Mouse (Mus musculus): ENCODE measurements around the gene Setd1b. TPM values are rescaled to one million over a fixed set of nuclear protein-coding genes. Genes with fewer than 3 reads are reported as not detected.

Setd1b gene
- polyA plus RNA-seq, 1 experiment from 2014 or later: 12.5 TPM

DNA sequence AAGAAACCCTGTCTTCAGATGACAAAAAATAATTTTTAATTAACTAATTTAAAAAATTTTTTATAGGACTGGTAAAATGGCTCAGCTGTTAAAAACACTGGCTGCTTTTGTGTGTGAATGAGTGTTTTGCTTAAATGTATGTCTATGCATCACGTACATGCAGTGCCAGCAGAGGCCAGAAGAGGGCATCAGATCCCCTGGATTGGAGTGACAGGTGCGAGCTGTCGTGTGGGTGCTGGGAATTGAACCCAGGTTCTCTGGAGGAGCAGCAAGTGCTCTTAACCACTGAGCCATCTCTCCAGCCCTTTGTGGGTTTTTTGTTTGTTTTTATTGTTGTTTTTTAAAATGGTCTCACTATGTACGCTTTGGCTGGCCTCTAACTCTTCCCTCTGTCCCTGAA lies 19.8 kb upstream of the Setd1b start:
- H3K9ac ChIP-seq (replicated peaks; ENCODE audit: low read depth, low read length): no peak overlapping the region
- H3K36me3 ChIP-seq (ENCODE audit: control insufficient read depth, insufficient read depth): no peaks in the 10 kb centered on the region
- peaks cover 4% of the 10 kb centered on the region for H3K9me3 ChIP-seq (ENCODE audit: control insufficient read depth, low read length)
- H3K4me1 ChIP-seq (replicated peaks; ENCODE audit: control insufficient read depth, insufficient read depth, low read length): no peaks in the 10 kb centered on the region
- ATAC-seq: no peak
- H3K4me2 ChIP-seq (ENCODE audit: low read length): no peak overlapping the region
- WGBS: 85% methylated on average over 4 of the region's 4 CpGs
- H3K27ac ChIP-seq (ENCODE audit: low read length): no peak overlapping the region
- H3K27me3 ChIP-seq (replicated peaks; ENCODE audit: control insufficient read depth, insufficient read depth, low read length): no peaks in the 10 kb centered on the region
- H3K4me3 ChIP-seq (replicated peaks; ENCODE audit: low read length): no peak overlapping the region

DNA sequence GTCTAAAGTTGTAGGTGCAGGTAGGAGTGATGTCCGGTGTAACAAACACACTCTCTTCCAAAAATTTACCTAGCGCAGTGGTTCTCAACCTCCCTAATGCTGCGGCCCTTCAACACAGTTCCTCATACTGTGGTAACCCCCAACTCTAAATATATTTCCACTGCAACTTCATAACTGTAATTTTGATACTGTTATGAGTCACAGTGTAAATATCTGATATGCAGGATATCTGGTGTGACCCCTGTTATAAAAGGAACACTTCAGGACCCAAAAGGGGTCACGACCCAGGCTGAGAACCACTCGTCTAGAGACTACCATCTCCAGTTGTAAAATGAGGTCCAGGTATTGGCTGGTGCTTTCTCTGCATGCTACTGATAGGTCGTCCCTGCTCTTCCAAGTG lies 16.9 kb upstream of the Setd1b start:
- Histone ChIP-seq H3K27ac (ENCODE audit: low read length) (no peak overlapping the region), H3K36me3 (ENCODE audit: control insufficient read depth, insufficient read depth) (no peaks in the 10 kb centered on the region), H3K4me2 (ENCODE audit: low read length) (no peak overlapping the region), H3K9ac (replicated peaks; ENCODE audit: low read depth, low read length) (no peak overlapping the region), H3K4me3 (replicated peaks; ENCODE audit: low read length) (no peak overlapping the region), H3K4me1 (replicated peaks; ENCODE audit: control insufficient read depth, insufficient read depth, low read length) (no peaks in the 10 kb centered on the region), H3K9me3 (ENCODE audit: control insufficient read depth, low read length) (peaks cover 4% of the 10 kb centered on the region), H3K27me3 (replicated peaks; ENCODE audit: control insufficient read depth, insufficient read depth, low read length) (no peaks in the 10 kb centered on the region)
- WGBS: 89% methylated on average over 6 of the region's 6 CpGs
- no peak for ATAC-seq

GRCm38 (mm10) chr5:123125638-123126406 lies 16.2 kb upstream of the Setd1b start:
- WGBS: 85% methylated on average over 18 of the region's 18 CpGs
- no peak overlapping the region for H3K4me2 ChIP-seq (ENCODE audit: low read length)
- no peak overlapping the region for H3K27ac ChIP-seq (ENCODE audit: low read length)
- H3K27me3 ChIP-seq (replicated peaks; ENCODE audit: control insufficient read depth, insufficient read depth, low read length): no peaks in the 10 kb centered on the region
- ATAC-seq: no peak
- H3K9ac ChIP-seq (replicated peaks; ENCODE audit: low read depth, low read length): no peak overlapping the region
- H3K9me3 ChIP-seq (ENCODE audit: control insufficient read depth, low read length): peaks cover 4% of the 10 kb centered on the region
- H3K4me3 ChIP-seq (replicated peaks; ENCODE audit: low read length): no peak overlapping the region
- no peaks in the 10 kb centered on the region for H3K4me1 ChIP-seq (replicated peaks; ENCODE audit: control insufficient read depth, insufficient read depth, low read length)
- H3K36me3 ChIP-seq (ENCODE audit: control insufficient read depth, insufficient read depth): no peaks in the 10 kb centered on the region

- no peaks in the 10 kb centered on the region for H3K27me3 ChIP-seq (replicated peaks; ENCODE audit: control insufficient read depth, insufficient read depth, low read length)
- no peak overlapping the region for H3K27ac ChIP-seq (ENCODE audit: low read length)
- H3K9ac ChIP-seq (replicated peaks; ENCODE audit: low read depth, low read length): no peak overlapping the region
- no peak overlapping the region for H3K4me3 ChIP-seq (replicated peaks; ENCODE audit: low read length)
- H3K36me3 ChIP-seq (ENCODE audit: control insufficient read depth, insufficient read depth): no peaks in the 10 kb centered on the region
- ATAC-seq: no peak
- peaks cover 6% of the 10 kb centered on the region for H3K4me1 ChIP-seq (replicated peaks; ENCODE audit: control insufficient read depth, insufficient read depth, low read length)
- 76% methylated on average over 6 of the region's 6 CpGs for WGBS
- H3K4me2 ChIP-seq (ENCODE audit: low read length): no peak overlapping the region
- H3K9me3 ChIP-seq (ENCODE audit: control insufficient read depth, low read length): peaks cover 4% of the 10 kb centered on the region
Observed at GRCm38 (mm10) chr5:123127031-123127430, 15.0 kb upstream of the Setd1b start.

DNA sequence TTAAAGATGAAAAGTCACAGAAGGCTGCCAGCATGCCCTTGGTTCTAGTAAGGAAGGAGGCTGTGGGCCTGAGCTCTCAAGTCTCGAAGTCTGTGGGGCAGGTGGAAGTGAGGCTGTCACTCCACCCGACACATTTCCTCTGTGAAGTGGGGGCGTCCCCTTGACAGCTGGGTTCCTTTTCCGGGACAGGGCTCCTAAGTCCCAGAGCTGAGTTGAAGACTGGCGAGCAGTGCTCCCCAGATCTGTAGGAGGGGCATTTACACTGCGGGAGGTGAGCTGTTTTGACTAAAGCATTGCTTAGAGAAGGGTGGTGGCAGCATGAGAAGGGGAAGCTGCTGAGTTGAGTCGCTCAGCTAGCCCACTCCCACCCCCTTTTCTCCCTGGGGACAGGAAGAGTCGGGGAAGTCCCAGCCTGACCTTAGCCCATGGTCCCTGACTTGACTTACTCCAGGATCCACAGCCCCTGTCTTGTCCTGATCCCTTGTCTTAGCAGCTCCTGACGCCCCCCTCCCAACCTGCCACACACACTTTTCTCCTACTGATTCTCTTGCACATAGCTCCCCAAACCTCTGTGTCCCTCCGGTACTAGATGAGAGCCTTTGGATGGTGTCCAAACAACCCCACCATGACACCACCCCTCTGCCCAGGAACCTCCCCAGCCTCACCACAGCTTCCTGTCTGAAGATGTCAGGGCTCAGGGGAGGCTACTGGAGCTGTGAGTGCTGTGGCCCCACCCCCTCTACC lies 13.4 kb upstream of the Setd1b start:
- Histone ChIP-seq H3K9me3 (ENCODE audit: control insufficient read depth, low read length) (no peaks in the 10 kb centered on the region), H3K36me3 (ENCODE audit: control insufficient read depth, insufficient read depth) (no peaks in the 10 kb centered on the region), H3K4me1 (replicated peaks; ENCODE audit: control insufficient read depth, insufficient read depth, low read length) (peaks cover 21% of the 10 kb centered on the region), H3K4me2 (ENCODE audit: low read length) (no peak overlapping the region), H3K9ac (replicated peaks; ENCODE audit: low read depth, low read length) (no peak overlapping the region), H3K4me3 (replicated peaks; ENCODE audit: low read length) (no peak overlapping the region), H3K27ac (ENCODE audit: low read length) (no peak overlapping the region), H3K27me3 (replicated peaks; ENCODE audit: control insufficient read depth, insufficient read depth, low read length) (no peaks in the 10 kb centered on the region)
- WGBS: 65% methylated on average over 9 of the region's 10 CpGs
- ATAC-seq: no peak

GRCm38 (mm10) chr5:123129170-123129757 lies 12.7 kb upstream of the Setd1b start:
- no peak overlapping the region for H3K9ac ChIP-seq (replicated peaks; ENCODE audit: low read depth, low read length)
- H3K27ac ChIP-seq (ENCODE audit: low read length): no peak overlapping the region
- H3K4me2 ChIP-seq (ENCODE audit: low read length): no peak overlapping the region
- no peak for ATAC-seq
- 84% methylated on average over 10 of the region's 10 CpGs for WGBS
- H3K4me3 ChIP-seq (replicated peaks; ENCODE audit: low read length): no peak overlapping the region
- no peaks in the 10 kb centered on the region for H3K9me3 ChIP-seq (ENCODE audit: control insufficient read depth, low read length)
- peaks cover 28% of the 10 kb centered on the region for H3K4me1 ChIP-seq (replicated peaks; ENCODE audit: control insufficient read depth, insufficient read depth, low read length)
- peaks cover 2% of the 10 kb centered on the region; the same call in 1 of the 2 replicates for H3K36me3 ChIP-seq (ENCODE audit: control insufficient read depth, insufficient read depth)
- no peaks in the 10 kb centered on the region for H3K27me3 ChIP-seq (replicated peaks; ENCODE audit: control insufficient read depth, insufficient read depth, low read length)

GRCm38 (mm10) chr5:123130030-123130813 lies 11.8 kb upstream of the Setd1b start:
- H3K36me3 ChIP-seq (ENCODE audit: control insufficient read depth, insufficient read depth): peaks cover 2% of the 10 kb centered on the region; the same call in 1 of the 2 replicates
- no peak overlapping the region for H3K4me2 ChIP-seq (ENCODE audit: low read length)
- ATAC-seq: no peak
- no peaks in the 10 kb centered on the region for H3K9me3 ChIP-seq (ENCODE audit: control insufficient read depth, low read length)
- H3K4me3 ChIP-seq (replicated peaks; ENCODE audit: low read length): no peak overlapping the region
- H3K27ac ChIP-seq (ENCODE audit: low read length): no peak overlapping the region
- peaks cover 37% of the 10 kb centered on the region for H3K4me1 ChIP-seq (replicated peaks; ENCODE audit: control insufficient read depth, insufficient read depth, low read length)
- H3K27me3 ChIP-seq (replicated peaks; ENCODE audit: control insufficient read depth, insufficient read depth, low read length): no peaks in the 10 kb centered on the region
- 95% methylated on average over 9 of the region's 9 CpGs for WGBS
- H3K9ac ChIP-seq (replicated peaks; ENCODE audit: low read depth, low read length): no peak overlapping the region

DNA sequence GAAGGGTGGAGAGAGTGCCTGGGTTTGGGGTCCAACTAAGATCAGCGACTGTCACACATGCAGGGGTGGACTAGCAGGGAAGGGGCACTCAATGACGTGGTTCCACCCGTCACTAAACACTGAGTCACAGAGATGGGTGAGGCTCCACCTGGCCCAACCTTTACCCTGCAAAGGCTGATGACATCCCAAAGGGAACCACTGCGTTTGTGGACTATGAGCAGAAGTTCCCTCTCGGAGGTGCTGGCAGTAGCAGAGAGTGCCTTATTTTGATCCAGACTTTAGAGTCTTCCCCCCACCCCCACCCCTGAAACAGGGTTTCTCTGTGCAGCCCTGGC lies 11.2 kb upstream of the Setd1b start:
- Histone ChIP-seq H3K9me3 (ENCODE audit: control insufficient read depth, low read length) (no peaks in the 10 kb centered on the region), H3K36me3 (ENCODE audit: control insufficient read depth, insufficient read depth) (peaks cover 2% of the 10 kb centered on the region; the same call in 1 of the 2 replicates), H3K27ac (ENCODE audit: low read length) (no peak overlapping the region), H3K4me1 (replicated peaks; ENCODE audit: control insufficient read depth, insufficient read depth, low read length) (peaks cover 43% of the 10 kb centered on the region), H3K4me2 (ENCODE audit: low read length) (no peak overlapping the region), H3K27me3 (replicated peaks; ENCODE audit: control insufficient read depth, insufficient read depth, low read length) (no peaks in the 10 kb centered on the region), H3K4me3 (replicated peaks; ENCODE audit: low read length) (no peak overlapping the region), H3K9ac (replicated peaks; ENCODE audit: low read depth, low read length) (no peak overlapping the region)
- WGBS: 92% methylated on average over 5 of the region's 5 CpGs
- no peak for ATAC-seq

Data from forebrain, embryonic 16.5 days (tissue).